28 mouse cellular contexts compared by ENCODE assay signal in the genomic region with DNA sequence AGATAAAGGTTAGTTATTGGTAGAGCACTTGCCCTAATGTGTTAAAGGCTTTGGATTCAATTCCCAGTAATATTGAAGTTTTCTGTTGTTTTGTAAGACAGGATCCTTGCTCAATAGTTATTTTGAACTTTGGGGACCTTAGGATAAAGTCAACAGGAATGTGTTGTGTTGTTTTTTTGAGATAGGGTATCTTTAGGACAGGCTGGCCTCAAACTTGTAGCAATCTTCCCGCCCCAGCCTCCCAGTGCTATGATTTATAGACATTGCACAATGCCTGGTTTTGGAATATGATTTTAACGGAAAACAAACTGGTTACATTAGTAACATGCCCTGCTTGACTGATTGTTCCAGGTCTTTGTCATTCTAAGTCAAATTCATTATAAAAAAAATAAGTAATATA. TPM values are rescaled to one million over a fixed set of nuclear protein-coding genes. Genes with fewer than 3 reads are reported as not detected.
DNase-seq lines count a peak whose midpoint lies in the region; ATAC-seq and TF ChIP-seq lines count a peak whose summit lies in the region.
"Had no signal": no experiment of that assay in that cellular context is flagged by ENCODE, and none has a peak within 500 bp of the region (broad histone marks: within the 10 kb centered on the region; RNA-seq: fewer than 3 reads in every experiment).

No protein-coding gene starts in this region.

- TF ChIP-seq EP300 in liver, postnatal 0 days (IDR thresholded peaks at IDR 0.05; ENCODE audit: low read depth) = peak; percentile 21; the same call in 1 of the 2 replicates

- no peaks in the 10 kb centered on the region for H3K9me3 ChIP-seq in liver, postnatal 0 days (ENCODE audit: low read length)
- no peaks in the 10 kb centered on the region for H3K9me3 ChIP-seq in liver, embryonic 12.5 days (replicated peaks)
- H3K9me3 ChIP-seq: heart, embryonic 15.5 days; hindbrain, embryonic 10.5 days; intestine, embryonic 15.5 days; limb, embryonic 10.5 days; midbrain, embryonic 15.5 days; neural tube, embryonic 13.5 days had no signal

- no peak overlapping the region for H3K9ac ChIP-seq in liver, postnatal 0 days (replicated peaks)
- no peak overlapping the region for H3K9ac ChIP-seq in liver, embryonic 12.5 days
- H3K9ac ChIP-seq: heart, embryonic 15.5 days; intestine, embryonic 15.5 days; lung, embryonic 14.5 days; midbrain, embryonic 15.5 days; neural tube, embryonic 13.5 days had no signal

- no peak overlapping the region for H3K27ac ChIP-seq in liver, postnatal 0 days (ENCODE audit: low read depth)
- no peak overlapping the region for H3K27ac ChIP-seq in liver, embryonic 12.5 days
- H3K27ac ChIP-seq: heart, embryonic 15.5 days; hindbrain, embryonic 10.5 days; intestine, embryonic 15.5 days; kidney, postnatal 0 days; limb, embryonic 10.5 days; macrophage; midbrain, embryonic 15.5 days; neural tube, embryonic 13.5 days had no signal

- no peak for ATAC-seq in liver, postnatal 0 days
- no peak for ATAC-seq in liver, embryonic 12.5 days
- ATAC-seq: activated CD4-positive, CD25-positive, alpha-beta regulatory T cell, adult 4 months; forebrain, embryonic 14.5 days; hindbrain, embryonic 16.5 days; intestine, embryonic 15.5 days; midbrain, embryonic 15.5 days had no signal

- peak; percentile 14 to 83 for DNase-seq in adrenal gland, adult (ENCODE audit: inconsistent age in 2 of 2, low spot score in 1 of 2)
- DNase-seq in adrenal gland, postnatal 4 days (ENCODE audit: low spot score in 2 of 2) = no peak
- DNase-seq in heart, adult 8-10 months (ENCODE audit: low spot score) = peak; percentile 16
- DNase-seq in heart, postnatal 10 days = no peak
- DNase-seq in liver, postnatal 0 days = no peak
- peak; percentile 17 for DNase-seq in adrenal gland, postnatal 14 days
- DNase-seq: cerebellum, adult 9-10 months; gastrocnemius, postnatal 10 days; liver; lung, embryonic 14.5 days; right cerebral cortex, adult 18-20 months; right cerebral cortex, postnatal 4 days; thymus, adult 18-20 months; thymus, postnatal 36 days had no signal

- intact Hi-C loops in heart, postnatal 10 days (cut with DNase I) = no loop called here

- H3K4me3 ChIP-seq in liver, postnatal 0 days (ENCODE audit: low read depth, low read length) = no peak overlapping the region
- H3K4me3 ChIP-seq in liver, embryonic 12.5 days = no peak overlapping the region
- H3K4me3 ChIP-seq: heart, embryonic 15.5 days; hindbrain, embryonic 10.5 days; intestine, embryonic 15.5 days; limb, embryonic 10.5 days; midbrain, embryonic 15.5 days; myocyte; neural tube, embryonic 13.5 days had no signal

- no peak overlapping the region for H3K4me2 ChIP-seq in liver, postnatal 0 days (ENCODE audit: low read depth, low read length)
- no peak overlapping the region for H3K4me2 ChIP-seq in liver, embryonic 12.5 days
- H3K4me2 ChIP-seq: heart, embryonic 15.5 days; intestine, embryonic 15.5 days; lung, embryonic 14.5 days; midbrain, embryonic 15.5 days; neural tube, embryonic 13.5 days had no signal

- TF ChIP-seq CTCF in liver, postnatal 0 days (IDR thresholded peaks at IDR 0.05; ENCODE audit: low read depth) = no peak

- no peaks in the 10 kb centered on the region for H3K27me3 ChIP-seq in liver, postnatal 0 days (ENCODE audit: insufficient read depth, low read length)
- H3K27me3 ChIP-seq in liver, embryonic 12.5 days (replicated peaks) = no peaks in the 10 kb centered on the region
- H3K27me3 ChIP-seq: heart, embryonic 15.5 days; intestine, embryonic 15.5 days; midbrain, embryonic 15.5 days; neural tube, embryonic 13.5 days had no signal

- WGBS in liver, postnatal 0 days (ENCODE audit: insufficient replicate concordance) = 58% methylated on average over 2 of the region's 2 CpGs
- 76% methylated on average over 2 of the region's 2 CpGs for WGBS in liver, embryonic 12.5 days (ENCODE audit: insufficient replicate concordance)

- no peaks in the 10 kb centered on the region for H3K4me1 ChIP-seq in liver, postnatal 0 days (ENCODE audit: insufficient read depth)
- H3K4me1 ChIP-seq in liver, embryonic 12.5 days = no peaks in the 10 kb centered on the region
- H3K4me1 ChIP-seq: heart, embryonic 15.5 days; intestine, embryonic 15.5 days; midbrain, embryonic 15.5 days; neural tube, embryonic 13.5 days had no signal

- H3K36me3 ChIP-seq in liver, postnatal 0 days (replicated peaks; ENCODE audit: insufficient read depth, low read length) = peaks cover 5% of the 10 kb centered on the region; the same call in 1 of the 2 replicates
- H3K36me3 ChIP-seq in liver, embryonic 12.5 days = peaks cover 27% of the 10 kb centered on the region

RNA-seq across cellular contexts. Expression of gene Cnmd, which starts 28.8 kb away (rescaled TPM):
- total RNA-seq in adrenal gland, postnatal 4 days (2021) = under 1 TPM; 0.34 to 0.56 TPM
- 1 to 10 TPM; 3.6 to 5.6 (median 4.0) TPM for total RNA-seq in heart, adult 8-10 months (2022)
- total RNA-seq in heart, postnatal 10 days (2021) = not detected
- polyA plus RNA-seq in liver, postnatal 0 days (2015; fragmentation: Nextera tagmentation; extraction: Ambion mirVana) = 0.12 and 0.23 TPM in 2 replicates
- polyA plus RNA-seq in liver, embryonic 12.5 days (2016; fragmentation: Nextera tagmentation; extraction: Ambion mirVana) = not detected in 2 replicates
- total RNA-seq in adrenal gland, postnatal 14 days (2021) = 1.6 and 2.9 TPM in 2 replicates
- total RNA-seq: granulocyte monocyte progenitor cell, adult 5-6 weeks had no signal
- polyA plus RNA-seq: activated CD4-positive, CD25-positive, alpha-beta regulatory T cell, adult 4 months; macrophage; myocyte had no signal

RNA-seq across cellular contexts. Expression of gene Sugt1, which starts 45.7 kb away (rescaled TPM):
- total RNA-seq in adrenal gland, postnatal 4 days (2021) = 10 to 100 TPM; 91.3 to 95.7 TPM
- total RNA-seq in heart, adult 8-10 months (2022) = 10 to 100 TPM; 61.8 to 67.5 (median 62.6) TPM
- total RNA-seq in heart, postnatal 10 days (2021) = 10 to 100 TPM; 83.3 to 89.9 TPM
- 33.2 and 33.5 TPM in 2 replicates for polyA plus RNA-seq in liver, postnatal 0 days (2015; fragmentation: Nextera tagmentation; extraction: Ambion mirVana)
- polyA plus RNA-seq in liver, embryonic 12.5 days (2016; fragmentation: Nextera tagmentation; extraction: Ambion mirVana) = 57.7 and 63.2 TPM in 2 replicates
- 142 and 161 TPM in 2 replicates for total RNA-seq in adrenal gland, postnatal 14 days (2021)

Comparison
In these comparisons a context has a peak if more than half of its experiments do, and no peak if none do; other contexts are left out.
1. DNase-seq: peak in adrenal gland, adult (2 of 2), heart, adult 8-10 months (single experiment) and adrenal gland, postnatal 14 days (single experiment); none in adrenal gland, postnatal 4 days (0 of 2), heart, postnatal 10 days (0 of 2) and liver, postnatal 0 days (single experiment).